Mouse (Mus musculus): ENCODE results near the gene Ptprd. TPM values are rescaled to one million over a fixed set of nuclear protein-coding genes. Genes with fewer than 3 reads are reported as not detected.
A peak's percentile ranks its signal among the peaks of the same experiment; 100 is the strongest.

Ptprd gene
- polyA plus RNA-seq, 1 experiment from 2014 or later = 30.4 TPM

DNA sequence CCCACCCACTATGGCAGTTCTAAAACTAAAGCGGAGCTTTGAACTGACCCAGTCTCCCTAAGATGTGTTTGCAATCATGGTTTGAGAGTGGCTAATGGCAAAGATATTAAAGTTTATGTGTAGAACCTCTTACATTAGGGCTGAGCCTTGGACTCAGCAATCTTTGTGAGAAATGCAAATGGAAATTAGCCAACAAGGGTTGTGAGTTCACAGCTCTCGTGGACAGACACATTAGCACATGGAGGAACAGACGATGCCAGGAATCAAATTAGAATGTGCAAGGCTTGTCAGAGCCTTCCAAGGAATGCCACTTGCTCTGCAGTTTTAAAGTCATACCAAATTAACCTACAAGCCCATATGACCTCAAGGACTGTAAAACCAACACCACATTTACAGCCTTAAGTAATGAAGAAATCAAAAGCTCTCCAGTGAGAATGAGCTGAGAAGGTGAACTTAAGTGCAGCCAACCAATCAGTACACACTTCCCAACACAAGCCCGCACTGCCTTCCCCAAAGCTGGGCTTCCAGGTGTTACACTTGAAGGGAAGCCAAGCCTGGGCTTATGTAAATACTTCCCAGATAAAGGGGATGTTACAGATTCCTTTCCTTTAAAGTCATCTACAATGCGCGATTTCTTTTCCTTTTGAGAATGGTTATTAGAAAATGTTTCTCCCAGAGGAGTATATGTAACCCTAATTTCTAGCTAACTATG, 2258.3 kb downstream of the Ptprd start:
- no peak overlapping the region for H3K9ac ChIP-seq (replicated peaks; ENCODE audit: low read depth, low read length)
- 50% methylated on average over 6 of the region's 6 CpGs for WGBS
- H3K36me3 ChIP-seq (ENCODE audit: control insufficient read depth, insufficient read depth, low read length) = no peaks in the 10 kb centered on the region
- peak; percentile 46; the same call in 1 of the 2 replicates for ATAC-seq (ENCODE audit: insufficient number of reproducible peaks, insufficient read depth, low FRiP score, low read depth)
- no peak overlapping the region for H3K4me3 ChIP-seq (ENCODE audit: low read depth, low read length)
- no peak overlapping the region; the same call in 1 of the 2 replicates for H3K27ac ChIP-seq (ENCODE audit: low read length)
- H3K4me2 ChIP-seq (replicated peaks; ENCODE audit: low read depth, low read length) = no peak overlapping the region
- H3K4me1 ChIP-seq (ENCODE audit: control insufficient read depth, insufficient read depth, low read length) = no peaks in the 10 kb centered on the region
- no peaks in the 10 kb centered on the region for H3K9me3 ChIP-seq (ENCODE audit: control insufficient read depth, low read depth, low read length)
- H3K27me3 ChIP-seq (ENCODE audit: control insufficient read depth, insufficient read depth, low read length) = no peaks in the 10 kb centered on the region

- Histone ChIP-seq H3K36me3 (ENCODE audit: control insufficient read depth, insufficient read depth, low read length) (no peaks in the 10 kb centered on the region), H3K9ac (replicated peaks; ENCODE audit: low read depth, low read length) (no peak overlapping the region), H3K27me3 (ENCODE audit: control insufficient read depth, insufficient read depth, low read length) (no peaks in the 10 kb centered on the region), H3K4me3 (ENCODE audit: low read depth, low read length) (no peak overlapping the region), H3K4me1 (ENCODE audit: control insufficient read depth, insufficient read depth, low read length) (no peaks in the 10 kb centered on the region), H3K27ac (ENCODE audit: low read length) (no peak overlapping the region), H3K9me3 (ENCODE audit: control insufficient read depth, low read depth, low read length) (no peaks in the 10 kb centered on the region), H3K4me2 (replicated peaks; ENCODE audit: low read depth, low read length) (no peak overlapping the region)
- 86% methylated on average over 4 of the region's 4 CpGs for WGBS
- no peak for ATAC-seq (ENCODE audit: insufficient number of reproducible peaks, insufficient read depth, low FRiP score, low read depth)
Observed at GRCm38 (mm10) chr4:75950582-75950981, 2261.2 kb downstream of the Ptprd start.

GRCm38 (mm10) chr4:75894871-75895270, 2316.9 kb downstream of the Ptprd start:
- H3K4me3 ChIP-seq (ENCODE audit: low read depth, low read length) = no peak overlapping the region
- 82% methylated on average over 4 of the region's 4 CpGs for WGBS
- no peaks in the 10 kb centered on the region for H3K4me1 ChIP-seq (ENCODE audit: control insufficient read depth, insufficient read depth, low read length)
- no peak overlapping the region for H3K4me2 ChIP-seq (replicated peaks; ENCODE audit: low read depth, low read length)
- H3K9me3 ChIP-seq (ENCODE audit: control insufficient read depth, low read depth, low read length) = no peaks in the 10 kb centered on the region
- H3K27ac ChIP-seq (ENCODE audit: low read length) = no peak overlapping the region
- H3K9ac ChIP-seq (replicated peaks; ENCODE audit: low read depth, low read length) = no peak overlapping the region
- H3K36me3 ChIP-seq (ENCODE audit: control insufficient read depth, insufficient read depth, low read length) = no peaks in the 10 kb centered on the region
- ATAC-seq (ENCODE audit: insufficient number of reproducible peaks, insufficient read depth, low FRiP score, low read depth) = no peak
- no peaks in the 10 kb centered on the region for H3K27me3 ChIP-seq (ENCODE audit: control insufficient read depth, insufficient read depth, low read length)

Small RNA genes within 50 kb of the gene (microRNA-seq; reads per million reads assigned to microRNA genes)
- gene Gm23159 = not detected

Data from stomach, embryonic 14.5 days (tissue).